Mouse (Mus musculus): Measurements from ENCODE around the gene Gm17359.
"Not testable (repeated sequence)": the region's sequence is repeated elsewhere in the genome, so short reads cannot be mapped to it uniquely, and the experiment has no call there.

Gene Gm17359

GRCm38 (mm10) chr3:79415081-79415480, 78.6 kb downstream of the Gm17359 start:
- no peak for DNase-seq (ENCODE audit: low read depth, low spot score)

GRCm38 (mm10) chr3:79415929-79416328, 79.5 kb downstream of the Gm17359 start:
- DNase-seq (ENCODE audit: low read depth, low spot score): no peak

DNA sequence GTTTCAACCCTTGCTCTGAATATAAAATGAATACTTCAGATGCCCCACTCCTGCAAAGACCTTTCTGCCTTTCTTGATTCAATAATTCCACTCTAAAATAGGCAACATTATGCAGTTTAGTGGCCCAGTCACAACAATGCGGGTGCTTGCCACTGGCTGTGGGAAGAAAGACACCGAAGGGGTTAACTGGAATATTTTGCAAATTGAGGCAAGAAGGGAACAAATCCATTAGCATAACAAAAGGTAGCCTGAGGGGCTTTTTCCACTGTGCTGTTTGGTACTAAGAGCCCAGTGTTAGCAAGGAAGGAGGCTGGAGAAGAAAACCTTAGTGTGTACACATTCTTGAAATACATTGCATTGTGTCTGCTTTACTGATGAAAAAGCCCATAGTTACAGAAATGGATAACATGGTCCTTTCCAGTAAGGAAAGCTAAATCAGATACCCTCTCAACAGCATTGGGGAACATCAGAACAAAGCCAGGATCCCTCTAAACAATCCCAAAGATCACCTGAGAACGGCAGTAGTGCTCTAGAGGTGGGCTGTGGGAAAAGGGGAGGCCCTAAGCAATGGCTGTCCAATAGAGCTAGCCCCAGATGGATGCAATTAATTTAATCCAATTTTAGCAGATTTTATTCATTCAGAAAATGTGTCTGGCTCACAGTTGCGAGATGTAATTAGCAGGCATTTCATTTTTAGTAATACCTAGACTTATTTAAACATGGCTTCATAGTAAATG, 80.7 kb downstream of the Gm17359 start:
- no peak for DNase-seq (ENCODE audit: low read depth, low spot score)

- DNase-seq (ENCODE audit: low read depth, low spot score): no peak
These were observed 82.5 kb downstream of the Gm17359 start for GRCm38 (mm10) chr3:79418921-79419320.

DNA sequence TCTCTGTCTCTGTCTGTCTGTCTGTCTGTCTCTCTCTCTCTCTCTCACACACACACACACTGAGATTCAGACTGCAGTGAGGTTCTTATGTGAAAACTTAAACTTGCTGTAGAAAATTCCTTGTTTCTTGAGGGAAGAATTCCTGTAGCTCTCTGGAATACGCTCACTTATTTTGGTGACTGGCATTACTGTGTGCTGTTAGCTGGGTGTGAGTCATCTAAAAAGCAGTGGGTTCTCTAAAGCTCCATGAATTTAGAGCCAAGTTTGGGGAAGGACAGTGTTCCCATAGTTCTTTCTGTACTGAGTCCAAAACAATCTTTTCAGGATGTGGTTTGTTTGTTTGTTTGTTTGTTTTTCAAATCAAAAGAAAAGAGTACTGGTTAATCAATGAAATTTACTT, 89.0 kb downstream of the Gm17359 start:
- no peak for DNase-seq (ENCODE audit: low read depth, low spot score)

DNA sequence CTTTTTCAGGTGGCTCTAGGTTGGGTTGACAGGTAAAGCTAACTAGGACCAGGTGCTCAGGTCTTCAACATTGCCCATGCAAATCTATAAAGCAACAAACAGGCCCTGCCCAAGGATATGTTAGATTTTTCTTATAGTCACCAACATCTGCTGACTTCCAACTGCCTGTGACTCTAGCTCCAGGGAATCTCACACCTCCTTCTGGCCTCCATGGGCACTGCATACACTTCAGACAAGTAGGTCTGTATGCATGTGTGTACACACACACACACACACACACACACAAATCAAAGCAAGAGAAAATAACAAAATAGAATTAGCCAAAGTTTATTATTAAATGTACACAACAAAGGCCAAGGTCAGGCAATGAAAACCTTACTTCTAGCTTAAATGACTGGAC, 97.1 kb downstream of the Gm17359 start:
- no peak for DNase-seq (ENCODE audit: low read depth, low spot score)

GRCm38 (mm10) chr3:79434436-79434835, 98.0 kb downstream of the Gm17359 start:
- no peak for DNase-seq (ENCODE audit: low read depth, low spot score)

DNA sequence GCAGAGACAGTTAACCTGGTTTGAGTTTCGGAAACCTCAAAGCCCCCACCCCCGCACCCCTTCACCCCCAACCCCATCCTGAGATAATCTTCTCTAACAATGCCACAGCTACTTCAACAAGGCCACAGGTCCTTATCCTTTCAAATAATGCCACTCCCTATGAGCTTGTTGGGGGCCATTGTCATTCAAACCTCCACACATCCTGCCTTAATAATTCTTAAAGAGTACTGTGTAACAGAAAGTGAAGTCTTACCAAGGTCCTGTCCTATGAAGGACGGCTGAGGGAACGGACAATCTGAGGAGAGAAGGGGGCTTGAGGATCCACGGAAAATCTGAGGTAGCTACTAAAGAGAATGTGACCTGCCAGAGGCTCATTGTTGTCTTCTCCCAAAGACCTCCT, 98.5 kb downstream of the Gm17359 start:
- no peak for DNase-seq (ENCODE audit: low read depth, low spot score)

DNA sequence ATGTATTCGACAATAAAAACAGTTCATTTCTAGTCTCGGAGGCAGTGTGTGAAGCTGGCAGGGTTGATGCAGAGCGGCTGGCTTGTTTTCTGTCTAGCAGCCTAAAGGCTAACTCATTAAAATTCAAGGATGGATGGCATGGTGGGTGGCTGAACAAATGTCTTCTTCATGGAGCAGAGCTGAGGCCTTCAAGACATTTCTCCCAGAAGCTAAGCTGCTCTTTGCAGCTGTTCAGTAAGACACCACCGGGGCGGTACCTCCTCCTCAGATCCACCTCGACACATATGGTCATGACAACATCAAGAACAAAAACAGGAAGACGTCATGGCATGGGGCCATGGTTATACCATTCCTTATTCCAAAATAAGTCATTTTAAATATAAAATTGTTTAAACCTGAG, 99.7 kb downstream of the Gm17359 start:
- no peak for DNase-seq (ENCODE audit: low read depth, low spot score)

- no peak for DNase-seq (ENCODE audit: low read depth, low spot score)
These were observed 101.8 kb downstream of the Gm17359 start for GRCm38 (mm10) chr3:79438276-79438675.

GRCm38 (mm10) chr3:79440976-79441491, 104.6 kb downstream of the Gm17359 start:
- peak; percentile 30 for DNase-seq (ENCODE audit: low read depth, low spot score)

DNA sequence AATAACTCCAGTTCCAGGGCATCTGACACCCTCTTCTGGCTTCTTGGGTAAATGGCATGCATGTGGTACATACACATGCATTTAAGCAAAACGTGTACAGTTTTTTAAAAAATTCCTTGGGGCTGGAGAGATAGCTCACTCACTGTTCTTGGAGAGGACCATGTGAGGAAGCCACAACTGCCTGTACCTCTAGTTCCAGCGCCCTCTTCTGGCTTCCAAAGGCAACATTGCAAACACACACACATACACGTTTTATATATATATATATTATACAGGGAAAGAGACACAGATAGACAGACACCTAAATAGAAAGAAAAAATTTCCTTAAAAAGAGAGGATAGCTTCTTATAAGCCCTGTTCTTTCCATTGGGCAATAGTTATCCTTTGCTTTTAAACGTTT, 107.4 kb downstream of the Gm17359 start:
- DNase-seq (ENCODE audit: low read depth, low spot score): no peak

GRCm38 (mm10) chr3:79445041-79445440, 108.6 kb downstream of the Gm17359 start:
- no peak for DNase-seq (ENCODE audit: low read depth, low spot score)

DNA sequence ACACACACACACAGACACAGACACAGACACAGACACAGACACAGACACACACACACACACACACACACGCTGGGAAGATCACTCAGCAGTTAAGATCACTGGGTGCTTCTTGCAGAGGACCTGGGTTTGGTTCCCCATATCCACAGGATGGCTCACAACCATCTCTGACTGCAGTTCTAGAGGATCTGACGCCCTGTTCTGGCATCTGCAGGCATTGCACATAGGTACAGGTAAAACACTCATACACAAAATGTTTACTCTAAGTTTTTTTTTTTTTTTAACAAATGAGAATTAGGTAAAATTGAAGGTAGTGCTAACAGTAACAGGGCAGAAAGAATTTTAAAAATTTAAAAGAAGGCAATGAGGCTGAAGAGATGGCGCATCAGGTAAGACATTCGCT, 109.7 kb downstream of the Gm17359 start:
- no peak for DNase-seq (ENCODE audit: low read depth, low spot score)

GRCm38 (mm10) chr3:79446648-79447047, 110.2 kb downstream of the Gm17359 start:
- DNase-seq (ENCODE audit: low read depth, low spot score): not testable (repeated sequence)

DNA sequence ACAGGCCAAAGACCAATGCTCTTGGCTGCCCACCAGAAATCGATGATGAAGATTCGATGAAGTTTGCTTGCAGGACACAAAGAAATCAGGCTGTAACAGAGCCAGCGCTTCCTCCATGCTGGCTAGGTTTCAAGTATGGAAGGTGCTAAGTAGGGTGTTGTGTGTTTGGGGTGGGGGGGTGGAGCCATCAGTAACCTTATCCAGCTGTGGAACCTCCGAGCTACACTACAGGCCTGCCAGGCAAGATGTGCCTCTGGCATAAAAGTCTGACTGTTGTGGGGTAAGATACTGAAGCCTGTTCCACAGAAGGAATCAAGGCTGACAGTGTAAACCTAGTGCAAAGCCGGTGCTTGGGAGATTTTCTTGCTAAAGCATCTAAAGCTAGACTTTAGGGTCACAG, 112.0 kb downstream of the Gm17359 start:
- no peak for DNase-seq (ENCODE audit: low read depth, low spot score)

- DNase-seq (ENCODE audit: low read depth, low spot score): no peak
These were observed 112.9 kb downstream of the Gm17359 start for GRCm38 (mm10) chr3:79449361-79449760.

GRCm38 (mm10) chr3:79452696-79453263, 116.3 kb downstream of the Gm17359 start:
- no peak for DNase-seq (ENCODE audit: low read depth, low spot score)

- DNase-seq (ENCODE audit: low read depth, low spot score): no peak
These were observed 119.3 kb downstream of the Gm17359 start for GRCm38 (mm10) chr3:79455761-79456160.

DNA sequence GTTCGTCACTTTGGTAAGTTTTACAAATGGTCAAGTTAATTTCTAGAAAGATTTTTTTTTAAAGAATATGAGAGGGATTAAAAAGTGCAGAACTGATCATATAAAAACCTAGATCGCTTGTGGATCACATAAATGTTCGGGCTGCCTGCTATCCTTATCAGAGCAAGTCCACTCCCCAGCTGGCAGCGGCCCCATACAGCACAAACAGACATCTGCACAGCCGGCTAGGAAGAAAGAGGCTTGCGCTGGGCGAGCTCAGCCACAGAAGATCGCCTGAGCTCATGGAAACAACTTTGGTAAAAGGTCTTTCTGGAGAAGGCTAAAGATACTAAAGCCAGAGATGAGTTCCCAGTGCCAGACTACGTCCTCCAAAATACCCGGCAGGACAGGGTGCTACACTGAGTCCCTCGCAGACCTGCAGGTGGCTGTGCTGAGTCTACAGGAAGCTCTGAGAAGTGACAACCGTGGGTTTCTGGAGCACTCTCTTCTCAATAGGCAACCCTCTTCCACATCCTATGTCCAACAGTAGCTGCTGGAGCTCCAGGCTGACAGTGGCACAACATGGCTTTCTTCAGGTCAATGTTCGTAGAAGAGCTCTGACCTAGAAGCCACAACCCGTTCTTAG, 122.3 kb downstream of the Gm17359 start:
- DNase-seq (ENCODE audit: low read depth, low spot score): no peak

GRCm38 (mm10) chr3:79469440-79469839, 133.0 kb downstream of the Gm17359 start:
- no peak for DNase-seq (ENCODE audit: low read depth, low spot score)

DNA sequence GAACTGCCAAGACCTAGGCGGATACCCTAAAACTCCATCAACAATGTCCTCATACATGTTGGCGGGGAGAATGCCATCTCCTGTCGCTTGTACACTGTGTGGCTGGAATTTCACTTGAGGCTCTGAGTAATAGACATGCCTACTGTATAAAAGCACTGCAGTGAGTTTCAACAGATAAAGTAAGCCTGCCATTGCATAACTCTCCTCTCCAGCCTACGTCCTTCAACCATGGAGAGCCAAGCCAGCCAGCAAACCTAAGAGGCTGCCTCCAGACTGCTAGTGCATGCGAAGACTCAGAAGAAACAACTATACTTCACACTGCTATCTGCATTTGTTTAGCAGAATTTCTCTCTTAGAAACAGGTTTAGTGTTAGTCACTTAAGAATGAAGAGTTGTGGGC, 135.9 kb downstream of the Gm17359 start:
- no peak for DNase-seq (ENCODE audit: low read depth, low spot score)

DNA sequence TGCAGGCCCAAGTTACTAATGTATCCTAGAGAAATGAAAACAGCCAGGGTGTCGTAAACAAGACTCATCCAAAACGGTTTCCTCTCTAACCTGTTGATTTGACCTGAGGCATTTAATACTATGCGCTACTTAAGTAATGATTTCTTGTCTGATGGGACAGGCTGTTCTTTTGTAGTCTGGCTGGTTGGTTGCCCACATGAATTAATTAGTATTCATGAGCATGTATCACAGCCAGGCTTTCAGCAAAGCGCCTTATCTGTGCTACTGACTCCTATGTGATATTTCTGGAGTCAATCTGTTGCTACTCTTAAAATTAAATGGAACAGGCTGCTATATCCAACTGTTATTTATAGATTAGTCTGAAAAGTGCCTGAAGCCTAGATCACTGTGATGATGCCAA, 138.4 kb downstream of the Gm17359 start:
- DNase-seq (ENCODE audit: low read depth, low spot score): peak; percentile 57

Measured in brain, embryonic 18.5 days (tissue).